Mouse (Mus musculus): ENCODE measurements around the gene Abhd16a.
A peak's percentile ranks its signal among the peaks of the same experiment; 100 is the strongest.

The Abhd16a gene

DNA sequence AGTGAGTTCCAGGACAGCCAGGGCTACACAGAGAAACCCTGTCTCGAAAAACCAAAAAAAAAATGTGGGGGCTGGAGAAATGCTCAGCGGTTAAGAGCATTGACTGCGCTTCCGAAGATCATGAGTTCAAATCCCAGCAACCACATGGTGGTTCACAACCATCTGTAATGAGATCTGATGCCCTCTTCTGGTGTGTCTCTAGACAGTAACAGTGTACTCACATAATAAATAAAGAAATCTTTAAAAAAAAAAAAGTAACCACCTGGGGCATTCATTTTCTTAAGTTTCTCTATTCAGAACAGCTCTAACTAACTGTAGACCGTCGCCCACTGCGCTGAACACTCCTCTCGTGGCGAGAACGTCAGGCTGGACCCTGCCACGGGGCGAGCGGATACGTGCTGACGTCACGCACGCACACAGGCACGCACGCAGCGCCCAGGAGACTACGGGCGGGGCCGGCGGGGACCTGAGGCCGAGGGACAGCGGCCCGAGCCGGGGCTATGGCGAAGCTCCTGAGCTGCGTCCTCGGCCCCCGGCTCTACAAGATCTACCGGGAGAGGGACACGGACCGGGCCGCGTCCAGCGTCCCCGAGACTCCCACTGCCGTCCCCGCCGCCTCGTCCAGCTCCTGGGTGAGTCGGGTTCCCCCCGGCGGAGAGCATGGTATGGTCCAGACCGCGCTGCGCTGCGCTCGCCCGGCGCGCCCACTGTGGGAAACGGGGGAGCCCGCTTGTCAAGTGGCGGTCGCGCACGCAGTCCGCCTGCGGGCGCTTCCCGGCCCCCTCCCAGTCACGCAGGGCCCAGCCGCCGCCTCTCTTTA is at the start of gene Abhd16a:
Gene Abhd16a (plus strand): TSS at position 439 of the 820 bp plus-strand sequence.
- DNase-seq: peak; percentile 97

- DNase-seq: no peak
Measured at GRCm38 (mm10) chr17:35043794-35044193, 45.3 kb upstream of the Abhd16a start.

GRCm38 (mm10) chr17:35044904-35045806 is 43.9 kb upstream of the Abhd16a start:
- no peak for DNase-seq

- DNase-seq: no peak
Measured at GRCm38 (mm10) chr17:35045807-35046680, 43.0 kb upstream of the Abhd16a start.

DNA sequence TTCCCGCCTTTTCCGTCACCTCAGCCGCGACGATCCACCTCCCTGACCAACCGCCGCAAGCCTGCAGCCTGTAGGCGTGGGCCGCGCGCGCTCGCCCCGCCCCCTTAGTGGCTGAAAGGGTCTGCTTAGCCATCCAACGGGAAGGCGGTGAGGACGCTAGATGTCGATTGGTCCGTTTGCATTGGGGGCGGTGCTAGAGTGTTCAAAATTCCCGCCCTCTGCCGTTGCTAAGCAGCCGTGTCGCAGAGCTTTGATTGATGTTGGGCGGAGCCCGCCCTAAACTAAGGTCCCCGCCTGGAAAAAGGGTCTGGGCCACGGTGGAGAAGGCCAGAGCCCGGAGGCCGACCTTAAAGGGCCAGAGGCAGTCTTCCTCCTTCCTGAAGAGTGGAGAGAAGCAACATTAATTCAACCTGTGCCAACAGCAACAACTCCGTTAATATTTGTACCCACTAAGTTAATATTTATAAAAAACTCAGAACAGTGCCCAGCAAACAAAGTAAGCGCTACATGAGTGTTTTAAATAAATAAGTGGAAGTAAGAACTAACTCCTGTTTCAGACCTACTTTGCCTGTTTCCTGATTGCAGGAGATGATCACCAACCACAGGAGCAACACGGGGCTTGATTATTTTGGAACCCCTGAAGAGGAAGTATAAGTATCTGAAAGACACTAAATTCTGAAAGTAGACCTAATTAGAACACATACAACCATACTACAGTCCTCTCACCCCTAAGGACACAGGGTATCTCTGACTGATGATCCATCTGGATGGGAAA is 42.2 kb upstream of the Abhd16a start, which contains the start of gene Msh5:
Gene Msh5 (minus strand): TSS at position 65 of the 775 bp plus-strand sequence.
- peak; percentile 98 for DNase-seq

- DNase-seq: peak; percentile 55
Measured at GRCm38 (mm10) chr17:35047688-35048087, 41.4 kb upstream of the Abhd16a start.

DNA sequence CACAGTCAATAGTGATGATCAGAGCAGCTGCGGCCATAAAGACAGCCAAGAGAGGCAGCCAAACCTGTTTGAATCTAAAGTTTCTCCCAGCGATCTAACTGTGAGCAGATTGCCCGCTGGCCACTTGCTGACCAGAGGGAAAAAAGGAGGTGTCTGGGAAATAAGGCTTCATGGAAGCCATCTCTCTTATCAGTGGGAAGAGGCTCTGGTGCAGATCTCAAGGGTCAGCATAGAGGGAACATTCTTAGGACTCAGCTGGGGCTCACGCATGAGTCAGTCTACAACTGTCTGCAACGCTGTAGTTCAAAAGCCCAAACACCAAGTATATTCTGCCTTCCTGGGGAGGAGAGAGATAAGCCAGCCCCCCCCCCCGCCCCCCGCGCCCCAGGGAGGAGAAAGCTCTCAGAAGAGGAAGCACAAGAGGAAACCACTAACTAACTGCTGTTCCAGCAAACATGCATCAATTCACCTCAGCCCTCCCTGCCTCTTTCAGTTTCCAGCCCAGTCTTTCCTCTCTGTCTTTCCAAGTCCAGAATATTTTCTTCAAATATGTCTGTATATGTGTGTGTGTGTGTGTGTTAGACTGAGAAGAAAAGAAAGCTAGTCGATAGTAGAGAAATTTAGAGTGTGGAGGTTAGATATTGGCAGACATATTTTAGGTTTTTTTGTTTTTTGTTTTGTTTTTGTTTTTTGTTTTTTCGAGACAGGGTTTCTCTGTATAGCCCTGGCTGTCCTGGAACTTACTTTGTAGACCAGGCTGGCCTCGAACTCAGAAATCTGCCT is 40.7 kb upstream of the Abhd16a start:
- DNase-seq: peak; percentile 43

- no peak for DNase-seq
Measured at GRCm38 (mm10) chr17:35048932-35049440, 40.1 kb upstream of the Abhd16a start.

DNA sequence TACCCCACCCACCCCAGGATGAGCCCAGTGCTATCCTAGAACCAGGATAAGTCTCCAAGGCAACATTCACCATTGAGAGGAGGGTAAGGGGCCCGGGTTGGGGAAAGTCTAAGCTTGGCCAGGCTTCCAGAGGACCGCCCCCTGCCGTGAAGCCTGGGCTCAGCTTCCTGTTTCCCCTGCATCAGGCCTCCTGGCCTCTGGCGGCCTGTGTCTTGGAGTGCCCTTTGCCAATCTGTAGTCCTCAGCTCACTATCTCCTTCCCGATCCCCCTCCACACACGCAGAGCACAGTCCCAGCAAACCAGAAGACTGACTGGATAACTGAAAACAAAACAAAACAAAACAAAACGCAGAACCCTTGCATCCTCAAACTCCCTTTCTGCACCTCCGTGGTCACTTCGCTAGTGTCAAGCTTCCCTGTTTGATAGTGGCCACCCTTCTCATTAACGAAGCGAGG is 39.5 kb upstream of the Abhd16a start, which contains the start of gene Clic1:
Gene Clic1 (plus strand): TSS at position 406 of the 456 bp plus-strand sequence.
- DNase-seq: peak; percentile 43

- peak; percentile 81 for DNase-seq
Measured at GRCm38 (mm10) chr17:35050126-35050750, 38.8 kb upstream of the Abhd16a start.

GRCm38 (mm10) chr17:35051156-35052086 is 37.6 kb upstream of the Abhd16a start:
- DNase-seq: peak; percentile 69

- DNase-seq: no peak
Measured at GRCm38 (mm10) chr17:35052271-35052798, 36.7 kb upstream of the Abhd16a start.

DNA sequence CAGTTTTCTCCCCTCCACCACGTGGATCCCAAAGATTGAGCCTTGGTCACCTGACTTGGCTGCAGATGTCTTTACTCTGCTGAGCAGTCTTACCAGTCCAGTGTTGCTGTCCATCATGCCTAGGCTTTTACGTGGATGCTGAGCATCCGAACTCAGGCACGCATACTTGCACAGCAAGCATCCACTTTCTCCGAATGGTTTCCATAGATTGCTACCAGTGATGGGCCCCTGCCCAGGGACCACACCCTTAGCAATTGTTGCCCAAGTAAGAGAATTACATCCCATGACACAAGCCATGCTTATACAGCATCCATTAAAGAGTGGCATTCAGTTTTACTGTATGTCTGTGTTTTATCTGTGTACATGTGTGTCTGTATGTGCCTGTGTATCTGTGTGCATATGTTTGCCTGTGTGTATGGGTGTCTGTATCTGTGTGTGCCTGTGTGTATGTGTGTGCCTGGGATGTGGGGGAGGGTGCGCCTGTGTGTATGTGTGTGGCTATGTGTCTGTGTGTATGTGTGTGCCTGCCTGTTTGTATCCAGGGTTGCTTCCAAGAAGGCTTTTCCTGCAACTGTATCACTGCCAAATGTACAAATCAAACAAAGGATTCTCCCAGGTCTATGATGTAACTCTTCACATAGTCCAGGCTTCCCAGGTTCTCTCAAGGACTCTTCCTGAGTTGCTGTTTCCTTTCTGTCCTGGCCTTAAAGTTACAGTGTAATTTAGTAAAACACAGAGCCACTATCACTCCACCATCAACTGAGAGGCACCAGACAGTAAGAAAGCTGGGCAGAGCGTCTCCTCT is 33.2 kb upstream of the Abhd16a start:
- DNase-seq: no peak

GRCm38 (mm10) chr17:35057090-35057489 is 32.0 kb upstream of the Abhd16a start:
- DNase-seq: no peak

DNA sequence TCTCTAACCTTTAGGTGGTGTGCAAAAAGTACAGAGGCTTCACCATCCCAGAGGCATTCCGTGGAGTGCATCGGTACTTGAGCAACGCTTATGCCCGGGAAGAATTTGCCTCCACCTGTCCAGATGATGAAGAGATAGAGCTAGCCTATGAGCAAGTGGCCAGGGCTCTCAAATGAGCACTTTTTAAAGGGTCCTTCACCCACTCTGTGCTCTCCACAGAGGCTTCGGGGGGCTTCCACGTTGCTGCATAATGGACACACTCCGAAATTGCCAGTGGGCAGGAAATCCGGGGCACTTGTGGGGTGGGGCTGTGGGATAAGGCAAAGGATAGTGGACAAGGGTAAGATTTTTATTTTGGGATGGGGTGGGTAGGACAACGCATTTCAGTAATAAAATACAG is 30.7 kb upstream of the Abhd16a start:
- no peak for DNase-seq

DNA sequence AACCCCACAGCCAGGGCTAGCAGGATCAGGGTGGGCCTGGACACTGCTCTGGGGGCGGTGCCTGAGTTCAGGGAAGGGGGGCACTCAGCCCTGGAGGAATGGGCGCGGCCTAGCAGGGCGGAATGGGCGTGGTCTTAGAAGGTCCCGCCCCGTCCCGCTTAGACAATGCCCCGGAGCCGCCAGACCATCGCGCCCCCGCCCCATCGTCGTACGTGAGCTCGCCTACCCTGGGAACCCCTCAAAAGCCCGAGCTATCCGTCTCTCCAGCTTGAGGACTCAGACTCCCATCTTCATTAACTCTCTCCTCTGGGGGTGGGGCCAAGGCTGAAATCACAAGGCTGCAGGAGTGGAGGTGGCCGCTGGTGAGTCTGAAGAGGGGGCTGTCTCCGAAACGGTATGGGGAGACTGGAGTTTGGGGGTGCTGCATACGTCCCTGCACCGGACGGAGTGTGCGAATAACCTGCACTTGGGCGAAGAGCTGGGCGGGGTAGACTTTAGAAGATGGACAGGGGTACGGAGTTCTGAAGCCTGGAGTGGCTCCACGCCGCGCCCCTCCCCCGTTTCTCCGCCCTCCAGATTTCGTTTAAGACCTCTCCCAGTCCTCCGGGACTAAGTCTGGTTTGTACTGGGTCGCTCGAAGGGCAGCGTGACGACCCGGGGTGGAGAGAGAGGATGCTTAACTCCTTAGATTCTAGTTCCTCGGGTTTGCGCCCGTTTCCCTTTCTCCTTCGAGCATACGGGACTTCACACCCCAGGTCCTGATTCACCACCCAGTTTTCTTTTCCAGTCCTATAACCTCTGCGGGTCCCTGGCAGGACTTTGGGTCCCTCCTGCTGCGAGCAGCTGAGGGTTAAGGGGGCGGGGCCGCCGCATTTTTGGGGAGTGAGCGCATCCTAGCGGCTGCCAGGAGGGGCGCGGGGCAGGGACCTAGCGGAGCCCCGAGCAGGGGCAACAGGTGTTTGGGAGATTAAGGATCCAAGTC is 29.9 kb upstream of the Abhd16a start, which contains the start of gene Ddah2:
Gene Ddah2 (plus strand): TSS at position 125 of the 982 bp plus-strand sequence.
- peak; percentile 89 for DNase-seq
